Comparison of ENCODE assay signal across 16 mouse cellular contexts in the genomic region with DNA sequence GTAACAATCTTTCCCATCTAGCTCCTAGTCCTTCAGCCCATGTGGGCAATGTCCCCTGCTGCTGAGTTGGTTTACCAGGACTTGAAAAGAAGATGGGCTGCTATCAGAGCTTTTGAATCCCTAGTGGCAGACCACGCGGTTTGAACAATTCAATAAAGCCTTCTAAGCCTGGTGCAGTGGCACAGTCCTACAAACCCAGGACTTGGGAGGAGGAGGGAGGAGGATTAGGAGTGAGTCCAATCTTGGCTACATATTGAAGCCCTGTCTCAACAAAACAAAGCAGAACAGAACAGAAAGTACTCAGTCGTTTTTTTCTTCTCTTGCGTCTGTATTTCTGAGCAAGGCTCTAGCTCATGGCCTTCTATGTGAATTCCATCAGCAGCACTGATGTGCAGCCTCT.
A peak's percentile ranks its signal among the peaks of the same experiment; 100 is the strongest.
DNase-seq lines count a peak whose midpoint lies in the region; TF ChIP-seq lines count a peak whose summit lies in the region.
"Had no signal": no experiment of that assay in that cellular context is flagged by ENCODE, and none has a peak within 500 bp of the region (broad histone marks: within the 10 kb centered on the region; RNA-seq: fewer than 3 reads in every experiment).

No protein-coding gene starts in this region.

- TF ChIP-seq CTCF in brain, embryonic 14.5 days (IDR thresholded peaks at IDR 0.05; ENCODE audit: borderline replicate concordance, extremely low read depth, insufficient read depth, insufficient read length): no peak

- peak; percentile 15 for DNase-seq in gastrocnemius, postnatal 25 days
- DNase-seq in gastrocnemius, postnatal 14 days: no peak
- DNase-seq in heart, adult 18-20 months: peak; percentile 27 to 33
- no peak for DNase-seq in heart, adult 8-10 months (ENCODE audit: low spot score)
- peak; percentile 11 for DNase-seq in brain, embryonic 14.5 days (ENCODE audit: low read depth)
- peak; percentile 32 for DNase-seq in skeletal muscle tissue, adult 2 months (ENCODE audit: low read depth, low spot score)
- no peak for DNase-seq in ovary, adult 18-20 months (ENCODE audit: low spot score)
- DNase-seq in layer of hippocampus, adult 18-20 months (ENCODE audit: low spot score in 2 of 2): no peak
- DNase-seq: adrenal gland, adult 2 months; adrenal gland, postnatal 10 days; adrenal gland, postnatal 25 days; cerebellum, adult 11-12 months; cerebellum, adult 2 months; cerebellum, adult 9-10 months; cerebellum, postnatal 10 days; cerebellum, postnatal 25 days had no signal

- intact Hi-C loops in gastrocnemius, postnatal 14 days (cut with DNase I; ENCODE audit: low total_unique reads): no loop called here

- TF ChIP-seq POLR2A in brain, embryonic 14.5 days (IDR thresholded peaks at IDR 0.05; ENCODE audit: borderline replicate concordance, extremely low read depth, insufficient read depth, insufficient read length, poor library complexity, severe bottlenecking): no peak

Comparison
In these comparisons a context has a peak if more than half of its experiments do, and no peak if none do; other contexts are left out.
1. DNase-seq: peak in gastrocnemius, postnatal 25 days (single experiment), heart, adult 18-20 months (2 of 2), brain, embryonic 14.5 days (single experiment) and skeletal muscle tissue, adult 2 months (single experiment); none in gastrocnemius, postnatal 14 days (single experiment), heart, adult 8-10 months (single experiment), ovary, adult 18-20 months (single experiment) and layer of hippocampus, adult 18-20 months (0 of 2).